Mouse (Mus musculus) MEL (cell line): Measurements from ENCODE around the gene Sars. TPM values are rescaled to one million over a fixed set of nuclear protein-coding genes. Genes with fewer than 3 reads are reported as not detected.

Experiments used
- DNase-seq: peaks from one replicate; pipeline ENCODE4 v3.0.0; 2011; ENCODE audit warnings: low read depth, low spot score
- H3K27ac ChIP-seq: 2 replicates; pipeline ENCODE4 v1.5.1; 2012; ENCODE audit warnings: low read depth, mild to moderate bottlenecking, control low read depth, low read length, moderate library complexity; ENCODE audit not compliant: control insufficient read depth
- H3K27me3 ChIP-seq, 2 experiments: fragments of 150-350 bp in 1 of 2; sonication (generic) in 1 of 2; 2 replicates each; pipeline ENCODE4 v1.6.1; 2012; ENCODE audit warnings: low read length in 2 of 2, mild to moderate bottlenecking in 2 of 2, improper control_type of control experiment in 1 of 2, moderate library complexity in 1 of 2; ENCODE audit not compliant: insufficient read depth in 2 of 2, control insufficient read depth in 1 of 2
- H3K36me3 ChIP-seq, 2 experiments: 2 replicates each; pipeline ENCODE4 v1.6.1; 2012 to 2014; ENCODE audit warnings: low read length in 2 of 2, improper control_type of control experiment in 1 of 2, inconsistent platforms in 1 of 2, mild to moderate bottlenecking in 1 of 2; ENCODE audit not compliant: insufficient read depth in 2 of 2, control insufficient read depth in 1 of 2
- H3K4me1 ChIP-seq, 2 experiments: fragments of 150-350 bp in 1 of 2; sonication (generic) in 1 of 2; 2 replicates each; pipeline ENCODE4 v1.6.1; 2012; ENCODE audit warnings: low read length in 2 of 2, improper control_type of control experiment in 1 of 2, mild to moderate bottlenecking in 1 of 2; ENCODE audit not compliant: insufficient read depth in 2 of 2, control insufficient read depth in 1 of 2
- H3K4me3 ChIP-seq, 2 experiments: fragments of 150-350 bp in 1 of 2; sonication (generic) in 1 of 2; 2 replicates each; pipeline ENCODE4 v1.5.1; 2012; ENCODE audit warnings: low read depth in 2 of 2, low read length in 2 of 2, mild to moderate bottlenecking in 2 of 2, moderate library complexity in 2 of 2, control low read depth in 1 of 2, improper control_type of control experiment in 1 of 2; ENCODE audit not compliant: control insufficient read depth in 1 of 2, insufficient read depth in 1 of 2
- H3K79me2 ChIP-seq: 2 replicates; pipeline ENCODE4 v1.6.1; 2012; ENCODE audit warnings: mild to moderate bottlenecking, low read length, moderate library complexity; ENCODE audit not compliant: control insufficient read depth, poor library complexity, insufficient read depth
- H3K9ac ChIP-seq: 2 replicates; pipeline ENCODE4 v1.6.1; 2012; ENCODE audit warnings: low read depth, mild to moderate bottlenecking, control low read depth, low read length, moderate library complexity; ENCODE audit not compliant: control insufficient read depth, poor library complexity, severe bottlenecking
- H3K9me3 ChIP-seq: fragments of 150-350 bp; sonication (generic); replicated peaks from 2 replicates; pipeline ENCODE4 v1.6.1; 2012; ENCODE audit warnings: mild to moderate bottlenecking, low read length, improper control_type of control experiment, moderate library complexity; ENCODE audit not compliant: insufficient read depth
- BHLHE40 ChIP-seq: IDR thresholded peaks from 2 replicates; pipeline ENCODE4 v1.6.1; 2012; ENCODE audit warnings: low read depth, mild to moderate bottlenecking, inconsistent platforms, low read length, improper control_type of control experiment, borderline replicate concordance
- CHD2 ChIP-seq: IDR thresholded peaks from 2 replicates; pipeline ENCODE4 v1.6.1; 2011; ENCODE audit warnings: low read length, improper control_type of control experiment
- CTCF ChIP-seq, 3 experiments: IDR thresholded peaks in 2 of 3; conservative IDR thresholded peaks in 1 of 3; 2 replicates each; pipeline ENCODE4 v1.5.1; 2011 to 2012; ENCODE audit warnings: low read length in 3 of 3, low read depth in 2 of 3, mild to moderate bottlenecking in 2 of 3, improper control_type of control experiment in 1 of 3, inconsistent platforms in 1 of 3, mixed read lengths in 1 of 3, moderate library complexity in 1 of 3; ENCODE audit not compliant: control insufficient read depth in 1 of 3, insufficient read depth in 1 of 3, poor library complexity in 1 of 3, severe bottlenecking in 1 of 3
- E2F4 ChIP-seq: IDR thresholded peaks from 2 replicates; pipeline ENCODE4 v1.6.1; 2011; ENCODE audit warnings: low read depth, low read length, improper control_type of control experiment, borderline replicate concordance
- EP300 ChIP-seq, 2 experiments: IDR thresholded peaks; 2 replicates each; pipeline ENCODE4 v1.6.1; 2011; ENCODE audit warnings: improper control_type of control experiment in 2 of 2, low read length in 2 of 2, low read depth in 1 of 2, mild to moderate bottlenecking in 1 of 2
- ETS1 ChIP-seq: IDR thresholded peaks from 2 replicates; pipeline ENCODE4 v1.6.1; 2012; ENCODE audit warnings: low read depth, mild to moderate bottlenecking, inconsistent platforms, low read length, improper control_type of control experiment, moderate library complexity
- GABPA ChIP-seq: IDR thresholded peaks from 2 replicates; pipeline ENCODE4 v1.6.1; 2012; ENCODE audit warnings: low read depth, mild to moderate bottlenecking, inconsistent platforms, low read length, improper control_type of control experiment, moderate library complexity
- HCFC1 ChIP-seq: IDR thresholded peaks from 2 replicates; pipeline ENCODE4 v1.6.1; 2012; ENCODE audit warnings: low read depth, mild to moderate bottlenecking, inconsistent platforms, low read length, improper control_type of control experiment, moderate library complexity
- KAT2A ChIP-seq: conservative IDR thresholded peaks from 2 replicates; pipeline ENCODE4 v1.6.1; 2012; ENCODE audit warnings: low read depth, low read length, improper control_type of control experiment, inconsistent platforms
- MAZ ChIP-seq: IDR thresholded peaks from 2 replicates; pipeline ENCODE4 v1.6.1; 2012; ENCODE audit warnings: low read depth, mild to moderate bottlenecking, inconsistent platforms, low read length, improper control_type of control experiment
- MXI1 ChIP-seq: IDR thresholded peaks from 2 replicates; pipeline ENCODE4 v1.6.1; 2011; ENCODE audit warnings: mild to moderate bottlenecking, low read depth, low read length, improper control_type of control experiment
- MYB ChIP-seq: IDR thresholded peaks from 2 replicates; pipeline ENCODE4 v1.6.1; 2011; ENCODE audit warnings: mild to moderate bottlenecking, low read depth, low read length, improper control_type of control experiment
- MYC ChIP-seq: IDR thresholded peaks from 2 replicates; pipeline ENCODE4 v1.6.1; 2011; ENCODE audit warnings: low read depth, mild to moderate bottlenecking, low read length, improper control_type of control experiment, moderate library complexity
- NRF1 ChIP-seq: IDR thresholded peaks from 2 replicates; pipeline ENCODE4 v1.6.1; 2014; ENCODE audit warnings: low read depth, mild to moderate bottlenecking, inconsistent platforms, low read length, improper control_type of control experiment, moderate library complexity; ENCODE audit not compliant: poor library complexity, insufficient read depth, severe bottlenecking
- POLR2AphosphoS2 ChIP-seq: IDR thresholded peaks from 2 replicates; pipeline ENCODE4 v1.6.1; 2011; ENCODE audit warnings: low read length, improper control_type of control experiment
- POLR2AphosphoS5 ChIP-seq: IDR thresholded peaks from 2 replicates; pipeline ENCODE4 v1.6.1; 2012; ENCODE audit warnings: low read depth, borderline replicate concordance, mild to moderate bottlenecking, inconsistent platforms, low read length, moderate library complexity, mixed read lengths
- RAD21 ChIP-seq: IDR thresholded peaks from 2 replicates; pipeline ENCODE4 v1.6.1; 2011; ENCODE audit warnings: mild to moderate bottlenecking, low read depth, low read length, improper control_type of control experiment
- TAL1 ChIP-seq: IDR thresholded peaks from 2 replicates; pipeline ENCODE4 v1.6.1; 2012; ENCODE audit warnings: mild to moderate bottlenecking, inconsistent platforms, low read length, moderate library complexity, mixed read lengths
- TBP ChIP-seq: IDR thresholded peaks from 2 replicates; pipeline ENCODE4 v1.8.0; 2011; ENCODE audit warnings: low read depth, low read length, improper control_type of control experiment
- USF1 ChIP-seq: IDR thresholded peaks from 2 replicates; pipeline ENCODE4 v1.6.1; 2014; ENCODE audit warnings: low read depth, mild to moderate bottlenecking, inconsistent platforms, low read length, improper control_type of control experiment, moderate library complexity
- USF2 ChIP-seq, 2 experiments: IDR thresholded peaks; 2 replicates each; pipeline ENCODE4 v1.6.1; 2011 to 2012; ENCODE audit warnings: improper control_type of control experiment in 2 of 2, low read length in 2 of 2, borderline replicate concordance in 1 of 2, inconsistent platforms in 1 of 2, low read depth in 1 of 2, mild to moderate bottlenecking in 1 of 2; ENCODE audit not compliant: insufficient read depth in 1 of 2
- ZNF384 ChIP-seq: IDR thresholded peaks from 2 replicates; pipeline ENCODE4 v1.6.1; 2012; ENCODE audit warnings: low read depth, mild to moderate bottlenecking, inconsistent platforms, low read length, improper control_type of control experiment
- polyA plus RNA-seq, 2 experiments: library from polyadenylated mRNA; stranded (reverse) in 1 of 2; unstranded in 1 of 2; fragments of >175 nt in 1 of 2; fragments of >200 nt in 1 of 2; gene quantifications; 2 replicates each; pipeline versions ENCODE4 v1.2.1 to v1.2.4; 2012; ENCODE audit warnings: low replicate concordance in 2 of 2, low read depth in 1 of 2; ENCODE audit not compliant: insufficient read length in 2 of 2, insufficient read depth in 1 of 2, missing spikeins in 1 of 2
- total RNA-seq: library from RNA; depleted of rRNA; stranded (reverse); fragments of 300-350 nt; gene quantifications from 2 replicates; pipeline ENCODE4 v1.2.3, GENCODE M21; 2012

Sars gene
- total and polyA plus RNA-seq, 3 experiments = 202 to 337 TPM; not detected in 1

GRCm38 (mm10) chr3:108435701-108436379 is 9.2 kb downstream of the Sars start:
- Histone ChIP-seq H3K9ac (no peak overlapping the region), H3K36me3 (peaks cover 2 to 40% of the 10 kb centered on the region in 2 experiments)

GRCm38 (mm10) chr3:108433881-108434495 is 11.0 kb downstream of the Sars start:
- Histone ChIP-seq H3K4me1 (no peaks in the 10 kb centered on the region), H3K4me3 (no peak overlapping the region), H3K27me3 (no peaks in the 10 kb centered on the region), H3K9me3 (no peaks in the 10 kb centered on the region), H3K27ac (no peak overlapping the region), H3K36me3 (peaks cover 0 to 38% of the 10 kb centered on the region in 2 experiments; a peak in 3 of 4 replicates), H3K9ac (no peak overlapping the region), H3K79me2 (peaks cover 13% of the 10 kb centered on the region)
- TF ChIP-seq CTCF (IDR thresholded peaks at IDR 0.05 in 2 of 3, conservative IDR thresholded peaks at IDR 0.05 in 1 of 3; ENCODE audit: control insufficient read depth in 1 of 3, insufficient read depth in 1 of 3, low read depth in 2 of 3, low read length in 3 of 3, poor library complexity in 1 of 3, severe bottlenecking in 1 of 3) (no peak), TBP (no peak), KAT2A (no peak), EP300 (IDR thresholded peaks at IDR 0.05; ENCODE audit: low read depth in 1 of 2, low read length in 2 of 2) (no peak), USF2 (IDR thresholded peaks at IDR 0.05; ENCODE audit: borderline replicate concordance in 1 of 2, insufficient read depth in 1 of 2, low read depth in 1 of 2, low read length in 2 of 2) (no peak), E2F4 (no peak), MYC (no peak), NRF1 (no peak), TAL1 (no peak), POLR2AphosphoS5 (no peak), GABPA (no peak), BHLHE40 (no peak), MYB (no peak), HCFC1 (no peak), ETS1 (no peak), POLR2AphosphoS2 (no peak), CHD2 (no peak), RAD21 (no peak), USF1 (no peak), MXI1 (no peak)
- no peak for DNase-seq

More at GRCm38 (mm10) chr3:108435701-108436379, 9.2 kb downstream of the Sars start:
- Histone ChIP-seq H3K4me1 (no peaks in the 10 kb centered on the region), H3K4me3 (no peak overlapping the region), H3K79me2 (peaks cover 29% of the 10 kb centered on the region), H3K27ac (no peak overlapping the region), H3K27me3 (no peaks in the 10 kb centered on the region), H3K9me3 (no peaks in the 10 kb centered on the region)
- no peak for DNase-seq
- TF ChIP-seq KAT2A = no peak
- TF ChIP-seq MAZ = no peak
- no peak for TF ChIP-seq ZNF384
- TF ChIP-seq MXI1 = no peak
